Mouse (Mus musculus) bone marrow, adult 2 months (tissue): Measurements from ENCODE around the gene Zcchc3. TPM values are rescaled to one million over a fixed set of nuclear protein-coding genes. Genes with fewer than 3 reads are reported as not detected.

Experiments used
- H3K27ac ChIP-seq: fragments of 200-500 bp; 2 replicates; pipeline ENCODE4 v1.5.1; 2012; ENCODE audit warnings: low read depth, mild to moderate bottlenecking, control low read depth, inconsistent platforms, low read length; ENCODE audit not compliant: control insufficient read depth, poor library complexity, insufficient read depth
- H3K4me1 ChIP-seq: fragments of 200-500 bp; 2 replicates; pipeline ENCODE4 v1.6.1; 2011; ENCODE audit warnings: low read length; ENCODE audit not compliant: control insufficient read depth, insufficient read depth
- H3K4me3 ChIP-seq: fragments of 200-500 bp; replicated peaks from 2 replicates; pipeline ENCODE3; 2011; ENCODE audit warnings: mild to moderate bottlenecking, low read depth, low read length, control low read depth; ENCODE audit not compliant: control insufficient read depth
- CTCF ChIP-seq: fragments of 200-500 bp; IDR thresholded peaks from 2 replicates; pipeline ENCODE4 v1.5.1; 2011; ENCODE audit warnings: low read length, control low read depth; ENCODE audit not compliant: control insufficient read depth, insufficient read depth
- POLR2A ChIP-seq: fragments of 200-500 bp; IDR thresholded peaks from 2 replicates; pipeline ENCODE4 v1.6.1; 2011; ENCODE audit warnings: low read depth, mild to moderate bottlenecking, control low read depth, low read length, borderline replicate concordance; ENCODE audit not compliant: control insufficient read depth
- WGBS: fragments of 180-500 bp; shearing (Covaris S2); methylation state at CpG from one replicate; pipeline ENCODE4 v1.1.7; 2018; 5-methylcytosine and 5-hydroxymethylcytosine counted together
- polyA plus RNA-seq: library from polyadenylated mRNA; stranded (reverse); fragments of >200 nt; gene quantifications from 2 replicates; pipeline ENCODE4 v1.2.4, GENCODE M21; 2011; ENCODE audit warnings: low replicate concordance; ENCODE audit not compliant: missing spikeins, insufficient read depth, insufficient read length

Zcchc3 gene
- polyA plus RNA-seq, 1 experiment = 6.2 TPM

GRCm38 (mm10) chr2:152363245-152364147, 51.3 kb downstream of the Zcchc3 start:
- 7% methylated on average over 17 of the region's 17 CpGs for WGBS
- TF ChIP-seq CTCF (peak; percentile 84), POLR2A (no peak)
- H3K4me1 ChIP-seq = peaks cover 1% of the 10 kb centered on the region; the same call in 1 of the 2 replicates
- H3K27ac ChIP-seq = no peak overlapping the region
- H3K4me3 ChIP-seq = no peak overlapping the region

Other genes with a start within 250 kb of the Zcchc3 start
- 41.1 and 52.4 TPM in 2 replicates for gene Csnk2a1, start 188.2 kb downstream of the Zcchc3 start, polyA plus RNA-seq
- gene Tbc1d20, start 121.2 kb downstream of the Zcchc3 start, polyA plus RNA-seq = 10.6 and 27.9 TPM in 2 replicates
- gene Rbck1, start 82.4 kb downstream of the Zcchc3 start, polyA plus RNA-seq = 66.2 and 111 TPM in 2 replicates
- gene Trib3, start 71.0 kb downstream of the Zcchc3 start, polyA plus RNA-seq = 0.65 and 4.2 TPM in 2 replicates
- not detected in 2 replicates for gene Nrsn2, start 38.4 kb downstream of the Zcchc3 start, polyA plus RNA-seq
- gene Sox12, start 17.0 kb downstream of the Zcchc3 start, polyA plus RNA-seq = 4.8 and 6.3 TPM in 2 replicates
- gene 6820408C15Rik, start 560 bp upstream of the Zcchc3 start, polyA plus RNA-seq = 0.66 and 2.9 TPM in 2 replicates
- not detected in 2 replicates for gene Defb23, start 49.6 kb upstream of the Zcchc3 start, polyA plus RNA-seq
- not detected in 2 replicates for gene Defb20, start 62.0 kb upstream of the Zcchc3 start, polyA plus RNA-seq
- gene Defb22, start 75.1 kb upstream of the Zcchc3 start, polyA plus RNA-seq = not detected in 2 replicates
- not detected in 2 replicates for gene Defb26, start 96.7 kb upstream of the Zcchc3 start, polyA plus RNA-seq
- not detected in 2 replicates for gene Defb28, start 103.2 kb upstream of the Zcchc3 start, polyA plus RNA-seq
- not detected in 2 replicates for gene Defb29, start 125.1 kb upstream of the Zcchc3 start, polyA plus RNA-seq
- not detected in 2 replicates for gene Gm17416, start 154.3 kb upstream of the Zcchc3 start, polyA plus RNA-seq
- not detected in 2 replicates for gene Defb21, start 157.7 kb upstream of the Zcchc3 start, polyA plus RNA-seq
- gene Defb19, start 165.3 kb upstream of the Zcchc3 start, polyA plus RNA-seq = not detected in 2 replicates
- gene Defb45, start 184.4 kb upstream of the Zcchc3 start, polyA plus RNA-seq = not detected in 2 replicates
- not detected in 2 replicates for gene Defb36, start 189.3 kb upstream of the Zcchc3 start, polyA plus RNA-seq
- gene Defb25, start 208.0 kb upstream of the Zcchc3 start, polyA plus RNA-seq = not detected in 2 replicates
- not detected in 2 replicates for gene Rem1, start 211.9 kb upstream of the Zcchc3 start, polyA plus RNA-seq